Mouse (Mus musculus): ENCODE measurements at regions not wholly inside any gene's neighbourhood (a gene's known extent, or its start where the extent isn't known, plus 50 kb on each side); places are given as distances from the start of the nearest gene placed in this dataset.

GRCm38 (mm10) chr1:42152175-42152790 is 543.3 kb upstream of the Pou3f3 start:
- Histone ChIP-seq H3K4me1 (no peaks in the 10 kb centered on the region), H3K4me2 (no peak overlapping the region), H3K27ac (replicated peaks) (no peak overlapping the region), H3K9ac (no peak overlapping the region), H3K9me3 (peaks cover 7% of the 10 kb centered on the region; the same call in 1 of the 2 replicates), H3K4me3 (no peak overlapping the region), H3K36me3 (no peaks in the 10 kb centered on the region), H3K27me3 (replicated peaks) (no peaks in the 10 kb centered on the region)
- ATAC-seq (ENCODE audit: extremely low read depth, insufficient number of reproducible peaks, low FRiP score, low TSS enrichment), result no peak
- 79% methylated on average over 13 of the region's 13 CpGs for WGBS

GRCm38 (mm10) chr1:42152916-42153315 is 542.7 kb upstream of the Pou3f3 start:
- Histone ChIP-seq H3K27me3 (replicated peaks) (no peaks in the 10 kb centered on the region), H3K9ac (no peak overlapping the region), H3K4me1 (no peaks in the 10 kb centered on the region), H3K27ac (replicated peaks) (no peak overlapping the region), H3K9me3 (peaks cover 7% of the 10 kb centered on the region; the same call in 1 of the 2 replicates), H3K4me2 (no peak overlapping the region), H3K36me3 (no peaks in the 10 kb centered on the region), H3K4me3 (no peak overlapping the region)
- ATAC-seq (ENCODE audit: extremely low read depth, insufficient number of reproducible peaks, low FRiP score, low TSS enrichment), result no peak
- 60% methylated on average over 3 of the region's 3 CpGs for WGBS

- Histone ChIP-seq H3K36me3 (no peaks in the 10 kb centered on the region), H3K4me1 (no peaks in the 10 kb centered on the region), H3K27me3 (replicated peaks) (no peaks in the 10 kb centered on the region), H3K27ac (replicated peaks) (no peak overlapping the region), H3K9ac (no peak overlapping the region), H3K4me2 (no peak overlapping the region), H3K4me3 (no peak overlapping the region), H3K9me3 (no peaks in the 10 kb centered on the region)
- ATAC-seq (ENCODE audit: extremely low read depth, insufficient number of reproducible peaks, low FRiP score, low TSS enrichment), result no peak
- WGBS, result 75% methylated on average over 7 of the region's 7 CpGs
Observed at GRCm38 (mm10) chr1:42167790-42168572, 527.6 kb upstream of the Pou3f3 start.

- whole genome bisulfite sequencing, result 62% methylated on average over 3 of the region's 3 CpGs
Observed at GRCm38 (mm10) chr1:42169505-42169904, 526.1 kb upstream of the Pou3f3 start.

GRCm38 (mm10) chr1:42186295-42186694 is 509.3 kb upstream of the Pou3f3 start:
- no peak overlapping the region for H3K9ac ChIP-seq
- H3K27ac ChIP-seq (replicated peaks), result no peak overlapping the region
- H3K4me3 ChIP-seq, result no peak overlapping the region
- H3K4me2 ChIP-seq, result no peak overlapping the region
- H3K9me3 ChIP-seq, result no peaks in the 10 kb centered on the region
- no peaks in the 10 kb centered on the region for H3K27me3 ChIP-seq (replicated peaks)
- H3K4me1 ChIP-seq, result no peaks in the 10 kb centered on the region
- ATAC-seq (ENCODE audit: extremely low read depth, insufficient number of reproducible peaks, low FRiP score, low TSS enrichment), result no peak
- no peaks in the 10 kb centered on the region for H3K36me3 ChIP-seq

More at GRCm38 (mm10) chr1:42169505-42169904, 526.1 kb upstream of the Pou3f3 start:
- H3K36me3 ChIP-seq, result no peaks in the 10 kb centered on the region
- H3K4me2 ChIP-seq, result no peak overlapping the region
- no peak for ATAC-seq (ENCODE audit: extremely low read depth, insufficient number of reproducible peaks, low FRiP score, low TSS enrichment)
- no peak overlapping the region for H3K27ac ChIP-seq (replicated peaks)
- H3K4me3 ChIP-seq, result no peak overlapping the region
- no peaks in the 10 kb centered on the region for H3K4me1 ChIP-seq
- no peaks in the 10 kb centered on the region for H3K27me3 ChIP-seq (replicated peaks)
- H3K9me3 ChIP-seq, result no peaks in the 10 kb centered on the region
- no peak overlapping the region for H3K9ac ChIP-seq

GRCm38 (mm10) chr1:42228098-42228497 is 467.5 kb upstream of the Pou3f3 start:
- Histone ChIP-seq H3K36me3 (no peaks in the 10 kb centered on the region), H3K27ac (replicated peaks) (no peak overlapping the region), H3K4me2 (no peak overlapping the region), H3K4me3 (no peak overlapping the region), H3K27me3 (replicated peaks) (no peaks in the 10 kb centered on the region), H3K9ac (no peak overlapping the region), H3K4me1 (0 out of 2 replicates have a peak, but pooled peaks cover 8% of the 10 kb centered on the region), H3K9me3 (no peaks in the 10 kb centered on the region)
- WGBS, result 80% methylated on average over 1 of the region's 1 CpGs
- ATAC-seq (ENCODE audit: extremely low read depth, insufficient number of reproducible peaks, low FRiP score, low TSS enrichment), result no peak

GRCm38 (mm10) chr1:42229711-42230110 is 465.9 kb upstream of the Pou3f3 start:
- ATAC-seq (ENCODE audit: extremely low read depth, insufficient number of reproducible peaks, low FRiP score, low TSS enrichment), result no peak

GRCm38 (mm10) chr1:42230469-42231040 is 465.0 kb upstream of the Pou3f3 start:
- Histone ChIP-seq H3K27ac (replicated peaks) (no peak overlapping the region), H3K4me1 (0 out of 2 replicates have a peak, but pooled peaks cover 10% of the 10 kb centered on the region), H3K36me3 (no peaks in the 10 kb centered on the region), H3K4me2 (no peak overlapping the region), H3K27me3 (replicated peaks) (no peaks in the 10 kb centered on the region), H3K9me3 (no peaks in the 10 kb centered on the region), H3K9ac (no peak overlapping the region), H3K4me3 (no peak overlapping the region)
- ATAC-seq (ENCODE audit: extremely low read depth, insufficient number of reproducible peaks, low FRiP score, low TSS enrichment), result no peak
- 86% methylated on average over 21 of the region's 21 CpGs for WGBS

More at GRCm38 (mm10) chr1:42229711-42230110, 465.9 kb upstream of the Pou3f3 start:
- Histone ChIP-seq H3K27me3 (replicated peaks) (no peaks in the 10 kb centered on the region), H3K9me3 (no peaks in the 10 kb centered on the region), H3K4me3 (peak overlapping the region; percentile 15; the same call in 1 of the 2 replicates), H3K9ac (peak overlapping the region; percentile 38; the same call in 1 of the 2 replicates), H3K36me3 (no peaks in the 10 kb centered on the region), H3K4me2 (peak overlapping the region; percentile 56), H3K4me1 (0 out of 2 replicates have a peak, but pooled peaks cover 10% of the 10 kb centered on the region), H3K27ac (replicated peaks) (peak overlapping the region; percentile 39)
- WGBS, result 31% methylated on average over 12 of the region's 12 CpGs

- no peaks in the 10 kb centered on the region for H3K36me3 ChIP-seq
- no peaks in the 10 kb centered on the region for H3K9me3 ChIP-seq
- 0 out of 2 replicates have a peak, but pooled peaks cover 10% of the 10 kb centered on the region for H3K4me1 ChIP-seq
- H3K27me3 ChIP-seq (replicated peaks), result no peaks in the 10 kb centered on the region
- H3K27ac ChIP-seq (replicated peaks), result no peak overlapping the region
- no peak overlapping the region for H3K9ac ChIP-seq
- ATAC-seq (ENCODE audit: extremely low read depth, insufficient number of reproducible peaks, low FRiP score, low TSS enrichment), result no peak
- H3K4me3 ChIP-seq, result no peak overlapping the region
- no peak overlapping the region for H3K4me2 ChIP-seq
- WGBS, result 73% methylated on average over 5 of the region's 5 CpGs
Observed at GRCm38 (mm10) chr1:42231091-42231490, 464.5 kb upstream of the Pou3f3 start.

GRCm38 (mm10) chr1:42231897-42232296 is 463.7 kb upstream of the Pou3f3 start:
- 77% methylated on average over 5 of the region's 5 CpGs for WGBS
- no peak overlapping the region for H3K4me3 ChIP-seq
- no peak for ATAC-seq (ENCODE audit: extremely low read depth, insufficient number of reproducible peaks, low FRiP score, low TSS enrichment)

GRCm38 (mm10) chr1:42232716-42233115 is 462.9 kb upstream of the Pou3f3 start:
- ATAC-seq (ENCODE audit: extremely low read depth, insufficient number of reproducible peaks, low FRiP score, low TSS enrichment), result no peak
- Histone ChIP-seq H3K9ac (no peak overlapping the region), H3K36me3 (no peaks in the 10 kb centered on the region), H3K4me1 (0 out of 2 replicates have a peak, but pooled peaks cover 10% of the 10 kb centered on the region), H3K4me3 (no peak overlapping the region), H3K27ac (replicated peaks) (no peak overlapping the region), H3K4me2 (no peak overlapping the region), H3K9me3 (no peaks in the 10 kb centered on the region), H3K27me3 (replicated peaks) (no peaks in the 10 kb centered on the region)
- 78% methylated on average over 6 of the region's 6 CpGs for WGBS

More at GRCm38 (mm10) chr1:42231897-42232296, 463.7 kb upstream of the Pou3f3 start:
- no peak overlapping the region for H3K27ac ChIP-seq (replicated peaks)
- H3K36me3 ChIP-seq, result no peaks in the 10 kb centered on the region
- no peak overlapping the region for H3K4me2 ChIP-seq
- no peaks in the 10 kb centered on the region for H3K9me3 ChIP-seq
- H3K27me3 ChIP-seq (replicated peaks), result no peaks in the 10 kb centered on the region
- H3K4me1 ChIP-seq, result 0 out of 2 replicates have a peak, but pooled peaks cover 10% of the 10 kb centered on the region
- no peak overlapping the region for H3K9ac ChIP-seq
